Mouse (Mus musculus): ENCODE data around the gene Acad10.

DNA sequence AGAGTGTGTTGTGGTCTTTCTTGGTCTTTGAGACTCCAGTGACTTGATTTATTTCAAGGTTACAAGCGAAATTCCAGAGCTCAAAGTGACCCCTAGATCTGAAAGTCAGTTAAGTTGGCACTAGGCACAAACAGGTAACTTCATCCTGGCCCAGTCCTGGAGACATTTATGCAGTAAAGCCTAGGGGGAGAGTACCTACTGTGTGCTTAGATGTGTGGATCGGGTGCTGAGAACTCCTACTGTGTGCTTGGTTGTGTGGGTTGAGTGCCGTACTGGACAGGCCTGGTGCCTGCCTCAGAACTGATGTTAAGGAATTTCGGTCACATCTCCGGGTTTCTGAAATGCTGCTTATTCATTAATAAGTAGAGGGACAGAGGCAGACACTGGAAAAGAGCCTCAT lies 1.2 kb upstream of the Acad10 start:
- no peak for TF ChIP-seq CTCF (IDR thresholded peaks at IDR 0.05; ENCODE audit: low read depth)
- no peak for TF ChIP-seq EP300 (IDR thresholded peaks at IDR 0.05; ENCODE audit: low read depth)
